ENCODE assay signal across 8 mouse cellular contexts in the genomic region with DNA sequence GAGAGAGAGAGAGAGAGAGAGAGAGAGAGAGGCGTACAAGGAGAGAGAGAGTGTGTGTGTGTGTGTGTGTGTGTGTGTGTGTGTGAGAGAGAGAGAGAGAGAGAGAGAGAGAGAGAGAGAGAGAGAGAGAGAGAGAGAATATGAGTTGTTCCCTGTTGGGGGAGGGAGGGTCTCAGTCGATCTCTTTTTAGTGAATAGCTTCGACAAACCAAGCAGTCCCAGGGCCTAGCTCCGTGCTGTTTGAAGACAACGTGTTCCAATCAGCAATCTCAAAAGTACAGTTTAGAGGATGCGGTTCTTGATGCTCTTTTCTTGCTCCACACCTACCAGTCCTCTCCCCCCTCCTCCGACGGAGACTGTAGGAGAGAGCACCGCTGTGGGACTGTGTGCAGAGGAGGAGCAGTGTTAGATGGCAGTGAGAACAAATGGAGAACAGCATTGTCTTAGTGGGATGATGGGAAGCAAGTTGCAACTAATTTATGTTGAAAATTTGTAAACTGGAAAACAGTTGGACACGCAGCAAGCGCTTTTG. TPM values are rescaled to one million over a fixed set of nuclear protein-coding genes. Genes with fewer than 3 reads are reported as not detected.
DNase-seq lines count a peak whose midpoint lies in the region; ATAC-seq and TF ChIP-seq lines count a peak whose summit lies in the region.

No protein-coding gene starts in this region.

- TF ChIP-seq CTCF in lung, embryonic 14.5 days (IDR thresholded peaks at IDR 0.05; ENCODE audit: low read depth): no peak
- TF ChIP-seq CTCF in stomach, postnatal 0 days (IDR thresholded peaks at IDR 0.05; ENCODE audit: low read depth): no peak

- no peak overlapping the region for H3K9ac ChIP-seq in lung, embryonic 14.5 days
- H3K9ac ChIP-seq in heart, embryonic 16.5 days (ENCODE audit: low read length): no peak overlapping the region
- no peak overlapping the region for H3K9ac ChIP-seq in stomach, postnatal 0 days (ENCODE audit: low read length)

- ATAC-seq in lung, embryonic 14.5 days (ENCODE audit: insufficient read depth): peak; percentile 16; the same call in 1 of the 2 replicates
- ATAC-seq in heart, embryonic 16.5 days (replicated peaks; ENCODE audit: extremely low read depth, insufficient read depth, low FRiP score): no peak
- no peak for ATAC-seq in stomach, postnatal 0 days (ENCODE audit: low FRiP score, low TSS enrichment)

- no peaks in the 10 kb centered on the region for H3K9me3 ChIP-seq in lung, embryonic 14.5 days (ENCODE audit: low read depth, low read length)
- no peaks in the 10 kb centered on the region for H3K9me3 ChIP-seq in heart, embryonic 16.5 days (replicated peaks; ENCODE audit: control insufficient read depth, low read length)
- no peaks in the 10 kb centered on the region for H3K9me3 ChIP-seq in stomach, postnatal 0 days (ENCODE audit: control insufficient read depth, low read length)

- no peak overlapping the region for H3K27ac ChIP-seq in lung, embryonic 14.5 days (ENCODE audit: low read depth)
- H3K27ac ChIP-seq in heart, embryonic 16.5 days (ENCODE audit: low read length): no peak overlapping the region
- no peak overlapping the region for H3K27ac ChIP-seq in stomach, postnatal 0 days (replicated peaks)

- no peaks in the 10 kb centered on the region for H3K4me1 ChIP-seq in lung, embryonic 14.5 days (ENCODE audit: insufficient read depth)
- H3K4me1 ChIP-seq in heart, embryonic 16.5 days (ENCODE audit: control insufficient read depth, insufficient read depth, low read length): peaks cover 8% of the 10 kb centered on the region
- H3K4me1 ChIP-seq in stomach, postnatal 0 days (replicated peaks; ENCODE audit: control insufficient read depth, insufficient read depth): 0 out of 2 replicates have a peak, but pooled peaks cover 3% of the 10 kb centered on the region

- no peak for TF ChIP-seq EP300 in stomach, postnatal 0 days (optimal IDR thresholded peaks at IDR 0.05)

- peaks cover 70% of the 10 kb centered on the region for H3K27me3 ChIP-seq in lung, embryonic 14.5 days (ENCODE audit: insufficient read depth, low read length)
- H3K27me3 ChIP-seq in heart, embryonic 16.5 days (ENCODE audit: control insufficient read depth, insufficient read depth, low read length): peaks cover 63% of the 10 kb centered on the region
- H3K27me3 ChIP-seq in stomach, postnatal 0 days (ENCODE audit: control insufficient read depth, insufficient read depth, low read length): peaks cover 20% of the 10 kb centered on the region; the same call in 1 of the 2 replicates

- WGBS in lung, embryonic 14.5 days: 5% methylated on average over 10 of the region's 11 CpGs
- WGBS in heart, embryonic 16.5 days: 22% methylated on average over 9 of the region's 11 CpGs
- 11% methylated on average over 10 of the region's 11 CpGs for WGBS in stomach, postnatal 0 days

- H3K4me3 ChIP-seq in lung, embryonic 14.5 days (ENCODE audit: low read depth, low read length): peak overlapping the region; percentile 44; the same call in 1 of the 2 replicates
- H3K4me3 ChIP-seq in heart, embryonic 16.5 days (ENCODE audit: low read length): peak overlapping the region; percentile 62
- H3K4me3 ChIP-seq in stomach, postnatal 0 days (ENCODE audit: low read depth, low read length): no peak overlapping the region

- no peaks in the 10 kb centered on the region for H3K36me3 ChIP-seq in lung, embryonic 14.5 days (ENCODE audit: insufficient read depth)
- H3K36me3 ChIP-seq in heart, embryonic 16.5 days (ENCODE audit: control insufficient read depth, insufficient read depth): no peaks in the 10 kb centered on the region
- no peaks in the 10 kb centered on the region for H3K36me3 ChIP-seq in stomach, postnatal 0 days (ENCODE audit: control insufficient read depth, insufficient read depth, low read length)

- no peak for DNase-seq in lung, embryonic 14.5 days
- no peak for DNase-seq in lung, postnatal 4 days
- peak; percentile 5 for DNase-seq in mesoderm, embryonic 11.5 days (ENCODE audit: low read depth, low spot score)
- DNase-seq in stomach, postnatal 0 days (ENCODE audit: low spot score): no peak
- no peak for DNase-seq in cerebellum, postnatal 25 days
- DNase-seq in gastrocnemius, adult 18-20 months (ENCODE audit: low spot score): no peak
- no peak for DNase-seq in adrenal gland, postnatal 36 days

- H3K4me2 ChIP-seq in lung, embryonic 14.5 days: peak overlapping the region; percentile 78
- H3K4me2 ChIP-seq in heart, embryonic 16.5 days (ENCODE audit: low read depth, low read length): peak overlapping the region; percentile 90
- H3K4me2 ChIP-seq in stomach, postnatal 0 days (replicated peaks; ENCODE audit: low read depth): peak overlapping the region; percentile 67; the same call in 1 of the 2 replicates

RNA-seq across cellular contexts. Expression of a gene that starts 0.4 kb away (rescaled TPM):
- polyA plus RNA-seq in lung, embryonic 14.5 days (2014; fragmentation: Nextera tagmentation; extraction: Ambion mirVana): 0.14 and 0.29 TPM in 2 replicates
- polyA plus RNA-seq in heart, embryonic 16.5 days (2015; fragmentation: Nextera tagmentation; extraction: Ambion mirVana): 1.1 and 1.4 TPM in 2 replicates
- polyA plus RNA-seq in stomach, postnatal 0 days (2015; fragmentation: Nextera tagmentation; extraction: Ambion mirVana): 6.2 and 7.1 TPM in 2 replicates
- total RNA-seq in gastrocnemius, adult 18-20 months (2021): not detected
- under 1 TPM in 1 of 2 experiments, not detected in 1; 0.53 TPM for total RNA-seq in adrenal gland, postnatal 36 days (2021)

RNA-seq across cellular contexts. Expression of a gene that starts 19.2 kb away (rescaled TPM):
- not detected in 2 replicates for polyA plus RNA-seq in lung, embryonic 14.5 days (2014; fragmentation: Nextera tagmentation; extraction: Ambion mirVana)
- polyA plus RNA-seq in heart, embryonic 16.5 days (2015; fragmentation: Nextera tagmentation; extraction: Ambion mirVana): not detected in 2 replicates
- 0.12 TPM in 1 of 2 replicates, not detected in the other for polyA plus RNA-seq in stomach, postnatal 0 days (2015; fragmentation: Nextera tagmentation; extraction: Ambion mirVana)
- not detected for total RNA-seq in gastrocnemius, adult 18-20 months (2021)
- total RNA-seq in adrenal gland, postnatal 36 days (2021): not detected
